Mouse (Mus musculus): Measurements from ENCODE around the gene Htr6.

DNA sequence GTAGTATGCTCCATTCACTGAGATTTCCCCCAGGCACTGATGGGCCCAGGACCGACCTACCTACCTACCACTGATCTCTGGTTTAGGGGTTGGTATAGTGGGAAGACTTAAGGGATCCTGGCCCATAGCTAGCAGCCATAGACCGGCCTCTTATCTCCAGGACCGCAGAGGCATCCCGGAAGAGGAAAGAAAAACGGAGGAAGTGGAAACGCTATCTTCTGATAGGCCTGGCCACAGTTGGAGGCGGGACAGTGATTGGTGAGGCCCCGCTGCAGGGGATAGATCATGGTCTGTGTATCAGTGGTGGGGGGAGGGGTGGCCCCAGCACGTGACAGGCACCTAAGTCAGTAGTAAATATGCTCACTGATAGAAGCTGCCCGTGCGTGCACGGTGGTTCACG is 56.0 kb downstream of the Htr6 start:
- TF ChIP-seq CTCF (IDR thresholded peaks at IDR 0.05; ENCODE audit: low read depth), result no peak
- TF ChIP-seq EP300 (IDR thresholded peaks at IDR 0.05; ENCODE audit: low read depth), result no peak
